Mouse (Mus musculus) embryonic facial prominence, embryonic 15.5 days (tissue): ENCODE data around the gene Rlim. TPM values are rescaled to one million over a fixed set of nuclear protein-coding genes. Genes with fewer than 3 reads are reported as not detected.

Experiments
- ATAC-seq: fragments of 200-750 bp; cut with Nextera tagmentation; 2 replicates; pipeline ENCODE4 v1.8.0; 2017; ENCODE audit warnings: low read depth, moderate TSS enrichment; ENCODE audit not compliant: insufficient number of reproducible peaks, low FRiP score, low TSS enrichment
- H3K27ac ChIP-seq: fragments of 300-500 bp; sonication (generic); replicated peaks from 2 replicates; pipeline ENCODE4 v1.5.1; 2015; ENCODE audit warnings: mild to moderate bottlenecking, inconsistent platforms
- H3K27me3 ChIP-seq: fragments of 300-500 bp; sonication (generic); 2 replicates; pipeline ENCODE4 v1.6.1; 2015; ENCODE audit warnings: inconsistent platforms
- H3K36me3 ChIP-seq: fragments of 300-500 bp; sonication (generic); 2 replicates; pipeline ENCODE4 v1.6.1; 2015; ENCODE audit warnings: mild to moderate bottlenecking, inconsistent platforms
- H3K4me1 ChIP-seq: fragments of 300-500 bp; sonication (generic); 2 replicates; pipeline ENCODE4 v1.6.1; 2015; ENCODE audit warnings: inconsistent platforms
- H3K4me2 ChIP-seq: fragments of 300-500 bp; sonication (generic); replicated peaks from 2 replicates; pipeline ENCODE4 v1.6.1; 2015; ENCODE audit warnings: mild to moderate bottlenecking, inconsistent platforms
- H3K4me3 ChIP-seq: fragments of 300-500 bp; sonication (generic); replicated peaks from 2 replicates; pipeline ENCODE4 v1.5.1; 2015; ENCODE audit warnings: mild to moderate bottlenecking, inconsistent platforms
- H3K9ac ChIP-seq: fragments of 300-500 bp; sonication (generic); 2 replicates; pipeline ENCODE4 v1.6.1; 2015; ENCODE audit warnings: inconsistent platforms
- H3K9me3 ChIP-seq: fragments of 300-500 bp; sonication (generic); replicated peaks from 2 replicates; pipeline ENCODE4 v1.6.1; 2016; ENCODE audit warnings: inconsistent platforms
- WGBS: fragments of 180-500 bp; shearing (Covaris S2); methylation state at CpG from one replicate; pipeline ENCODE4 v1.1.7; 2015; 5-methylcytosine and 5-hydroxymethylcytosine counted together
- polyA plus RNA-seq: library from polyadenylated mRNA; unstranded; fragments of >200 nt; fragmentation: Nextera tagmentation; extraction: Ambion mirVana; gene quantifications from 2 replicates; pipeline ENCODE4 v1.2.1, GENCODE M21; 2015

The Rlim gene
- polyA plus RNA-seq, 1 experiment from 2014 or later: 29.0 TPM

- Histone ChIP-seq H3K4me1 (no peaks in the 10 kb centered on the region), H3K36me3 (no peaks in the 10 kb centered on the region), H3K4me3 (peak overlapping the region; percentile 69; the same call in 1 of the 2 replicates), H3K27ac (peak overlapping the region; percentile 84), H3K27me3 (peaks cover 5% of the 10 kb centered on the region; the same call in 1 of the 2 replicates), H3K9ac (no peak overlapping the region), H3K9me3 (no peaks in the 10 kb centered on the region), H3K4me2 (peak overlapping the region; percentile 42)
- no peak for ATAC-seq
- WGBS: 80% methylated on average over 10 of the region's 10 CpGs
Observed at GRCm38 (mm10) chrX:103981806-103982205, 722 bp upstream of the Rlim start.

GRCm38 (mm10) chrX:103980590-103981168, 405 bp downstream of the Rlim start:
- Histone ChIP-seq H3K36me3 (no peaks in the 10 kb centered on the region), H3K4me3 (peak overlapping the region; percentile 69), H3K4me2 (peak overlapping the region; percentile 44), H3K9ac (peak overlapping the region; percentile 54), H3K27ac (peak overlapping the region; percentile 93), H3K27me3 (peaks cover 5% of the 10 kb centered on the region; the same call in 1 of the 2 replicates), H3K9me3 (no peaks in the 10 kb centered on the region), H3K4me1 (no peaks in the 10 kb centered on the region)
- 20% methylated on average over 46 of the region's 51 CpGs for WGBS
- ATAC-seq: peak; percentile 44; the same call in 1 of the 2 replicates

- H3K27ac ChIP-seq: peak overlapping the region; percentile 93
- H3K9me3 ChIP-seq: no peaks in the 10 kb centered on the region
- H3K4me1 ChIP-seq: no peaks in the 10 kb centered on the region
- no peak for ATAC-seq
- peaks cover 2% of the 10 kb centered on the region; the same call in 1 of the 2 replicates for H3K27me3 ChIP-seq
- WGBS: 19% methylated on average over 12 of the region's 12 CpGs
- H3K36me3 ChIP-seq: no peaks in the 10 kb centered on the region
- H3K9ac ChIP-seq: peak overlapping the region; percentile 54; the same call in 1 of the 2 replicates
- peak overlapping the region; percentile 69 for H3K4me3 ChIP-seq
- peak overlapping the region; percentile 44 for H3K4me2 ChIP-seq
Observed at GRCm38 (mm10) chrX:103980036-103980435, 1.0 kb downstream of the Rlim start.

GRCm38 (mm10) chrX:103939701-103940100, 41.4 kb downstream of the Rlim start:
- Histone ChIP-seq H3K27ac (no peak overlapping the region), H3K4me1 (no peaks in the 10 kb centered on the region), H3K36me3 (no peaks in the 10 kb centered on the region), H3K4me2 (no peak overlapping the region), H3K9ac (no peak overlapping the region), H3K9me3 (no peaks in the 10 kb centered on the region), H3K27me3 (peaks cover 4% of the 10 kb centered on the region; the same call in 1 of the 2 replicates), H3K4me3 (no peak overlapping the region)
- no peak for ATAC-seq
- 92% methylated on average over 3 of the region's 3 CpGs for WGBS

GRCm38 (mm10) chrX:103937333-103937732, 43.8 kb downstream of the Rlim start:
- Histone ChIP-seq H3K27ac (no peak overlapping the region), H3K36me3 (no peaks in the 10 kb centered on the region)

GRCm38 (mm10) chrX:103922436-103922835, 58.6 kb downstream of the Rlim start:
- H3K27me3 ChIP-seq: peaks cover 8% of the 10 kb centered on the region; the same call in 1 of the 2 replicates
- no peak overlapping the region for H3K4me3 ChIP-seq
- H3K4me2 ChIP-seq: no peak overlapping the region
- no peak overlapping the region for H3K27ac ChIP-seq
- H3K36me3 ChIP-seq: no peaks in the 10 kb centered on the region
- no peaks in the 10 kb centered on the region for H3K9me3 ChIP-seq
- WGBS: 33% methylated on average over 2 of the region's 2 CpGs
- no peak for ATAC-seq
- no peak overlapping the region for H3K9ac ChIP-seq
- H3K4me1 ChIP-seq: no peaks in the 10 kb centered on the region

More at GRCm38 (mm10) chrX:103937333-103937732, 43.8 kb downstream of the Rlim start:
- Histone ChIP-seq H3K9me3 (no peaks in the 10 kb centered on the region), H3K4me2 (no peak overlapping the region), H3K27me3 (peaks cover 4% of the 10 kb centered on the region; the same call in 1 of the 2 replicates), H3K4me3 (no peak overlapping the region), H3K9ac (no peak overlapping the region), H3K4me1 (no peaks in the 10 kb centered on the region)
- WGBS: 19% methylated on average over 3 of the region's 3 CpGs
- no peak for ATAC-seq

- no peaks in the 10 kb centered on the region for H3K4me1 ChIP-seq
- H3K9me3 ChIP-seq: no peaks in the 10 kb centered on the region
- no peak overlapping the region for H3K4me3 ChIP-seq
- no peak overlapping the region for H3K9ac ChIP-seq
- 50% methylated on average over 5 of the region's 5 CpGs for WGBS
- no peak for ATAC-seq
- H3K36me3 ChIP-seq: no peaks in the 10 kb centered on the region
- H3K27ac ChIP-seq: no peak overlapping the region
- no peak overlapping the region for H3K4me2 ChIP-seq
- peaks cover 15% of the 10 kb centered on the region; the same call in 1 of the 2 replicates for H3K27me3 ChIP-seq
Observed at GRCm38 (mm10) chrX:103918954-103919353, 62.1 kb downstream of the Rlim start.

GRCm38 (mm10) chrX:103914790-103915189, 66.3 kb downstream of the Rlim start:
- no peaks in the 10 kb centered on the region for H3K9me3 ChIP-seq
- WGBS: 6% methylated on average over 3 of the region's 3 CpGs
- no peaks in the 10 kb centered on the region for H3K4me1 ChIP-seq
- H3K27me3 ChIP-seq: peaks cover 15% of the 10 kb centered on the region; the same call in 1 of the 2 replicates
- no peak overlapping the region for H3K4me2 ChIP-seq
- ATAC-seq: no peak
- no peaks in the 10 kb centered on the region for H3K36me3 ChIP-seq
- no peak overlapping the region for H3K9ac ChIP-seq
- H3K27ac ChIP-seq: no peak overlapping the region
- H3K4me3 ChIP-seq: no peak overlapping the region

Other genes starting within 250 kb of the Rlim start
- gene Slc16a2, start 159.3 kb downstream of the Rlim start, polyA plus RNA-seq: 25.6 and 29.4 TPM in 2 replicates
- 2.4 and 3.1 TPM in 2 replicates for gene Nexmif, start 219.9 kb upstream of the Rlim start, polyA plus RNA-seq